Mouse (Mus musculus): ENCODE data around the gene Vmn2r101. TPM values are rescaled to one million over a fixed set of nuclear protein-coding genes. Genes with fewer than 3 reads are reported as not detected.

Gene Vmn2r101
- not detected in 2 replicates for polyA plus RNA-seq (2012; rRNA removed)

GRCm38 (mm10) chr17:19576927-19577326 lies at the start of gene Vmn2r101:
Gene Vmn2r101, plus strand, starts transcription at chr17:19577227.
- H3K4me3 ChIP-seq (ENCODE audit: control insufficient read depth, low read depth, low read length) = no peak within 1 kb of the TSS
- H3K36me3 ChIP-seq (ENCODE audit: control insufficient read depth, insufficient read depth, low read length) = no peaks in the 10 kb centered on the region
- H3K4me1 ChIP-seq (ENCODE audit: control insufficient read depth, insufficient read depth, low read length) = no peaks in the 10 kb centered on the region
- no peak for TF ChIP-seq CTCF (IDR thresholded peaks at IDR 0.05; ENCODE audit: control insufficient read depth, insufficient read depth, insufficient replicate concordance, low read depth, low read length)
- no peak for TF ChIP-seq POLR2A (IDR thresholded peaks at IDR 0.05; ENCODE audit: control insufficient read depth, low read depth, low read length)
- H3K27ac ChIP-seq (ENCODE audit: control insufficient read depth, insufficient read depth, low read depth, low read length) = no peak within 1 kb of the TSS
- no peaks in the 10 kb centered on the region for H3K27me3 ChIP-seq (ENCODE audit: control insufficient read depth, insufficient read depth, low read length)

DNA sequence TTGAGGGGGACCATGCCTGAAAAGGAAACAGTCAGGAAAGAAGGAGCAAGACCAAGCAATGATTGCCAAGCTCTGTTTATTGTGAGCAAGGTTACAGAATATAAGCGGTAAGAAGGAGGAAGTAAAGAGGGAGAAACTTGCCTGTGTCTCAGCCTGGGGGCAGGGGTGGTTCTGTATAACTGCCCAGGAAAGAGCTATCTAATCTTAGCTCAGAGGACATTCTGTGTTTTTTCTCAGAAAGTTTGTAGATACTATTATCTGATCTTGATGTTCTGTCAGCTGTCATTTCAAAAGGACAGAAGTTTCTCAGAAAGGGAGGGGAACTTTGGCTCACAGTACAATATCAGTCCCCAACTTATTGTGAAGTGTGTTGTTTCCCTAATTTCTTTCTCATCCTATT lies 52.3 kb downstream of the Vmn2r101 start:
- Histone ChIP-seq H3K4me1 (ENCODE audit: control insufficient read depth, insufficient read depth, low read length) (no peaks in the 10 kb centered on the region), H3K4me3 (ENCODE audit: control insufficient read depth, low read depth, low read length) (no peak overlapping the region), H3K27ac (ENCODE audit: control insufficient read depth, insufficient read depth, low read depth, low read length) (no peak overlapping the region), H3K27me3 (ENCODE audit: control insufficient read depth, insufficient read depth, low read length) (no peaks in the 10 kb centered on the region), H3K36me3 (ENCODE audit: control insufficient read depth, insufficient read depth, low read length) (no peaks in the 10 kb centered on the region)
- TF ChIP-seq CTCF (IDR thresholded peaks at IDR 0.05; ENCODE audit: control insufficient read depth, insufficient read depth, insufficient replicate concordance, low read depth, low read length) (no peak), POLR2A (IDR thresholded peaks at IDR 0.05; ENCODE audit: control insufficient read depth, low read depth, low read length) (no peak)

GRCm38 (mm10) chr17:19658447-19658846 lies 81.4 kb downstream of the Vmn2r101 start:
- no peaks in the 10 kb centered on the region for H3K4me1 ChIP-seq (ENCODE audit: control insufficient read depth, insufficient read depth, low read length)
- TF ChIP-seq CTCF (IDR thresholded peaks at IDR 0.05; ENCODE audit: control insufficient read depth, insufficient read depth, insufficient replicate concordance, low read depth, low read length) (no peak), POLR2A (IDR thresholded peaks at IDR 0.05; ENCODE audit: control insufficient read depth, low read depth, low read length) (no peak)
- H3K27ac ChIP-seq (ENCODE audit: control insufficient read depth, insufficient read depth, low read depth, low read length) = no peak overlapping the region
- no peaks in the 10 kb centered on the region for H3K27me3 ChIP-seq (ENCODE audit: control insufficient read depth, insufficient read depth, low read length)
- H3K4me3 ChIP-seq (ENCODE audit: control insufficient read depth, low read depth, low read length) = no peak overlapping the region
- H3K36me3 ChIP-seq (ENCODE audit: control insufficient read depth, insufficient read depth, low read length) = no peaks in the 10 kb centered on the region

GRCm38 (mm10) chr17:19660028-19660427 lies 83.0 kb downstream of the Vmn2r101 start, which contains the start of gene Vmn2r102:
Gene Vmn2r102, plus strand, starts transcription at chr17:19660328.
- no peak for TF ChIP-seq CTCF (IDR thresholded peaks at IDR 0.05; ENCODE audit: control insufficient read depth, insufficient read depth, insufficient replicate concordance, low read depth, low read length)
- TF ChIP-seq POLR2A (IDR thresholded peaks at IDR 0.05; ENCODE audit: control insufficient read depth, low read depth, low read length) = no peak
- Histone ChIP-seq H3K4me1 (ENCODE audit: control insufficient read depth, insufficient read depth, low read length) (no peaks in the 10 kb centered on the region), H3K27me3 (ENCODE audit: control insufficient read depth, insufficient read depth, low read length) (no peaks in the 10 kb centered on the region), H3K27ac (ENCODE audit: control insufficient read depth, insufficient read depth, low read depth, low read length) (no peak within 1 kb of the TSS), H3K4me3 (ENCODE audit: control insufficient read depth, low read depth, low read length) (no peak within 1 kb of the TSS), H3K36me3 (ENCODE audit: control insufficient read depth, insufficient read depth, low read length) (no peaks in the 10 kb centered on the region)

Other genes with a start within 250 kb of the Vmn2r101 start
- not detected in 2 replicates for gene Vmn2r99, start 215.3 kb upstream of the Vmn2r101 start, polyA plus RNA-seq (2012; rRNA removed)
- not detected in 2 replicates for gene Vmn2r100, start 72.5 kb upstream of the Vmn2r101 start, polyA plus RNA-seq (2012; rRNA removed)
- not detected in 2 replicates for gene Vmn2r102, start 83.1 kb downstream of the Vmn2r101 start, polyA plus RNA-seq (2012; rRNA removed)
- gene Vmn2r103, start 196.1 kb downstream of the Vmn2r101 start, polyA plus RNA-seq (2012; rRNA removed) = not detected in 2 replicates